Mouse (Mus musculus) liver, embryonic 15.5 days (tissue): ENCODE results near the gene Utf1. TPM values are rescaled to one million over a fixed set of nuclear protein-coding genes. Genes with fewer than 3 reads are reported as not detected.

ENCODE experiments used
- ATAC-seq: fragments of 200-750 bp; cut with Nextera tagmentation; 2 replicates; pipeline ENCODE4 v1.8.0; 2017; ENCODE audit warnings: moderate number of reproducible peaks, mild to moderate bottlenecking, moderate library complexity; ENCODE audit not compliant: insufficient read depth
- H3K27ac ChIP-seq: fragments of 300-500 bp; sonication (generic); replicated peaks from 2 replicates; pipeline ENCODE4 v1.5.1; 2015; ENCODE audit warnings: mild to moderate bottlenecking, inconsistent platforms
- H3K27me3 ChIP-seq: fragments of 300-500 bp; sonication (generic); 2 replicates; pipeline ENCODE4 v1.6.1; 2015; ENCODE audit warnings: mild to moderate bottlenecking, inconsistent platforms
- H3K36me3 ChIP-seq: fragments of 300-500 bp; sonication (generic); replicated peaks from 2 replicates; pipeline ENCODE4 v1.6.1; 2015; ENCODE audit warnings: moderate library complexity, mild to moderate bottlenecking, inconsistent platforms
- H3K4me1 ChIP-seq: fragments of 300-500 bp; sonication (generic); replicated peaks from 2 replicates; pipeline ENCODE4 v1.6.1; 2015; ENCODE audit warnings: inconsistent platforms
- H3K4me2 ChIP-seq: fragments of 300-500 bp; sonication (generic); 2 replicates; pipeline ENCODE4 v1.6.1; 2015; ENCODE audit warnings: moderate library complexity, mild to moderate bottlenecking, inconsistent platforms
- H3K4me3 ChIP-seq: fragments of 300-500 bp; sonication (generic); replicated peaks from 2 replicates; pipeline ENCODE4 v1.5.1; 2015; ENCODE audit warnings: mild to moderate bottlenecking, inconsistent platforms
- H3K9ac ChIP-seq: fragments of 300-500 bp; sonication (generic); 2 replicates; pipeline ENCODE4 v1.6.1; 2015; ENCODE audit warnings: moderate library complexity, mild to moderate bottlenecking, inconsistent platforms
- H3K9me3 ChIP-seq: fragments of 300-500 bp; sonication (generic); replicated peaks from 2 replicates; pipeline ENCODE4 v1.6.1; 2016; ENCODE audit warnings: inconsistent platforms
- whole genome bisulfite sequencing: fragments of 180-500 bp; shearing (Covaris S2); methylation state at CpG from one replicate; pipeline ENCODE4 v1.1.7; 2015; ENCODE audit warnings: mixed read lengths; ENCODE audit not compliant: insufficient replicate concordance; 5-methylcytosine and 5-hydroxymethylcytosine counted together
- polyA plus RNA-seq: library from polyadenylated mRNA; unstranded; fragments of >200 nt; fragmentation: Nextera tagmentation; extraction: Ambion mirVana; gene quantifications from 2 replicates; pipeline ENCODE4 v1.2.1, GENCODE M21; 2015

The Utf1 gene
- polyA plus RNA-seq, 1 experiment from 2014 or later, result not detected

DNA sequence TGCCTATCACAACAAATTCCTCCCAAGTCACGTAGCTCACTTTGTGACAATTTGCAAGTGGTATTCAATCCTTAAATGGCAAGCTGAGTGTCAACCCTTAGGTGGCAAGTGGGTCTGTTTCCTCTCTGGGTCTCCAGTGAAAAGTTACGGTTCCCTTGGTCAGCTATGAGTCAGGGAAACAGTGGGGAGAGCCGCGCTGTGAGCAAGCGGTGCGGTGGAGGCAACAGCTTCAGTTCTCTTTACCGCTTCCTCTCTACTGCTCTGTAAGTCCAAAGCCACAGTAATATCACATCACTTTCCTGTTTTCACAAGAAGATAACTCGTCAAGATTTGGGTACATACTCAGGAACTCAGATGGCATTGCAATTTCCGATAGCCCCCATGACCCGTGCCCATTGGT is 30.7 kb downstream of the Utf1 start:
- 25% methylated on average over 10 of the region's 10 CpGs for WGBS
- Histone ChIP-seq H3K9ac (no peak overlapping the region), H3K4me1 (peaks cover 13% of the 10 kb centered on the region), H3K27me3 (peaks cover 22% of the 10 kb centered on the region), H3K9me3 (no peaks in the 10 kb centered on the region), H3K36me3 (no peaks in the 10 kb centered on the region), H3K4me2 (no peak overlapping the region), H3K27ac (peak overlapping the region; percentile 49; the same call in 1 of the 2 replicates), H3K4me3 (no peak overlapping the region)
- no peak for ATAC-seq

DNA sequence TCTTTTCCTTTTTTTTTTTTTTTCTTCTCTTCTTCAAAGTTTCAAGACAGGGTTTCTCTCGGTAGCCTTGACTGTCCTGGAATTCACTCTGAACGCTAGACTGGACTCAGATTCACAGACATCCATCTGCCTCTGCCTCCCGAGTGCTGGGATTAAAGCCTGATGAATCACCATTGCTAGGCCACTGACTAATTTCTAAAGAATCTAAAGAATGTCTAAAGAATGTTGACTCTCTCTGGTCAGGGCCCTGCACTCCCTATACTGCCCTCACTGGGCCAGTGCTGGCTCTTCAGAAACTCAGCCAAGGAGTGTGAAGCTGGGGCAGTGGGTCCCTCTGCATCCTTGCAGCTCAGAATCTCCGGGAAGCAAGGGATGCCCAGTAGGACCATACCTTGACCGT is 31.9 kb downstream of the Utf1 start:
- Histone ChIP-seq H3K4me2 (no peak overlapping the region), H3K27ac (no peak overlapping the region), H3K9me3 (no peaks in the 10 kb centered on the region), H3K27me3 (peaks cover 22% of the 10 kb centered on the region), H3K9ac (no peak overlapping the region), H3K4me3 (no peak overlapping the region), H3K36me3 (no peaks in the 10 kb centered on the region), H3K4me1 (peaks cover 13% of the 10 kb centered on the region)
- WGBS, result 63% methylated on average over 5 of the region's 5 CpGs
- ATAC-seq, result no peak

DNA sequence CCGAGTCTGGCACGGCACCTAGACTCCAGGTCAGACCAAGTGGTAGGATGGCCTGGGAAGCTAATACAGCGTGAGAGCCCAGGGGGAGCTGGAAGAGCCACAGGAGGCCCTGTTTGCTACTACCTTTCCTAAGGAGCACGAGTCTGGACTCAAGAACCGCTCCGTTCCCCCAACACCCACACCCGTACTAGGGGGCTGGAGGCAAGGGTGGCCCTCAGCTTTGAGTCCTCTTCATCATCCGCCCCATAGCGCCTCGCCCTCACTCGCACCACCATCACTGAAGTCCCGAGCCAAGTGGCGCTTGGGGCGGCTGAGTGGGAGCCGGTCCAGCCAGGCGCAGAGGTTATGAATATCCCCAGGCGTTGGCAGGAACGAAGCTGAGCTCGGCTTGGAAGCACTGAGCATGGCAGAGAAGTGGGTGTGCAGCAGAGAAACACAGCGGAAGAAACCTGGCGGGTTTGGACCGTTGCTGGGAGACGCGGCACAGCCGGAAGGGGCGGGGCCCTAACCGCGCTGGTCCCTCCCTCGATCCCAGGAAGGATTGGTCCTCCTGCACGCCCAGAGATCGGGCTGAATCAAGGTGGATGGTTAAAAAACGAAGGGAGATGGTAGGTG is 34.8 kb downstream of the Utf1 start, which contains the start of gene 6430531B16Rik:
Gene 6430531B16Rik (minus strand): TSS at position 478 of the 615 bp plus-strand sequence.
- H3K4me2 ChIP-seq, result peak within 1 kb of the TSS; percentile 75
- H3K9me3 ChIP-seq, result no peaks in the 10 kb centered on the region
- no peak within 1 kb of the TSS for H3K9ac ChIP-seq
- H3K4me1 ChIP-seq, result peaks cover 13% of the 10 kb centered on the region
- WGBS, result 8% methylated on average over 32 of the region's 32 CpGs
- no peak within 1 kb of the TSS for H3K27ac ChIP-seq
- peak; percentile 65 for ATAC-seq
- H3K4me3 ChIP-seq, result peak within 1 kb of the TSS; percentile 56
- H3K36me3 ChIP-seq, result no peaks in the 10 kb centered on the region
- peaks cover 22% of the 10 kb centered on the region for H3K27me3 ChIP-seq

DNA sequence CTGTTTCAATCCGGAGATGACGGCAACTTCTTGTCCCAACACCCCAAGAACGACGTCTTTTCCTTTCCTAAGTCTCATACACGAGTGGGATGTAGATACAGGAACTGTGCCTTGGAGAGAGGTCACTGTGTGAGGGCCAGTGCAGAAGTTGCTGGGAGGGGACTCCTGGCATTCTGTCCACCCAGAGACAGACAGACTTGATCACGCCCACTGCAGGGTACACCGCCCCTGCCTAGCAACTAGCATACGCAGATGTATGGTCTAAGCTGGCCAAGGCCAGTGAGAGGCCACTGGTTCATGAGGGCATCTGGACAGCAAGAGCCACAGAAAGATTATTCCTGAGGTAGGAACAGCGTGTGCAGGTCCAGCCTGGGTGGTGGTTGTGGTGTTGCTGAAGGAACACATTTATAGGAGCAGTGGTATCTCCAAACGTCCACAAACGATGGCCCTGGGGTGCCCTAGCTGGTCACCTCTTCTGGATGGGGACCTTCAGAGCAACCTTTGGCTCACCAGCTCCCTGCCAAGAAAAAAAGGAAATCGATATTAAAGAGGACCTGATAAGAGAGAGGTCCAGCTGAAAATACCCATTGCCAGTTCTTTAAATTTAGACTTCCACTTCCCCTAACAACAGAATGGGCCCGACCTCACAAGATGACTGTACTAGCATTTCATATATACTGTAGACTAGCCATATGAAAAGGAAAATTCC is 35.6 kb downstream of the Utf1 start:
- ATAC-seq, result peak; percentile 43
- Histone ChIP-seq H3K4me3 (peak overlapping the region; percentile 56; the same call in 1 of the 2 replicates), H3K27me3 (peaks cover 18% of the 10 kb centered on the region)

DNA sequence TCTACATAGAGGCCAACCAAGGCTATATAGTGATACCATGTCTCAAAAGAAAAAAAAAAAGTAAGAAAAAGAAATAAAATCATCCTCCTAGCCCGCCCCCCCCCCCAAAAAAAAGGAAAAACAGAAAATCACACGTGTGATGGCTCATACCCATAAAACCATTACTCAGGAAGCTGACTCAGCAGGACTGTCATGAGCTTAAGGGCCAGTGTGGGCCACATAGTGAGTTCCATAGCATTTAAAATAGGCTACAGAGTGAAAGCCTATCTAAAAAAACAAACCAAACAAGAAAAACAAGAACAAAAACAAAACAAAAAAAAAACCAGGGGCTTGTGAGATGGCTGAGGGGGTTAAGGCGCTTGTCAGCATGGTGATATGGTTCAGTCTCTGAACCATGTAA is 37.2 kb downstream of the Utf1 start:
- 28% methylated on average over 3 of the region's 3 CpGs for WGBS
- no peak overlapping the region for H3K27ac ChIP-seq
- H3K36me3 ChIP-seq, result no peaks in the 10 kb centered on the region
- H3K27me3 ChIP-seq, result peaks cover 18% of the 10 kb centered on the region
- no peaks in the 10 kb centered on the region for H3K9me3 ChIP-seq
- no peak for ATAC-seq
- H3K4me1 ChIP-seq, result peaks cover 13% of the 10 kb centered on the region
- H3K4me3 ChIP-seq, result no peak overlapping the region
- H3K9ac ChIP-seq, result no peak overlapping the region
- H3K4me2 ChIP-seq, result no peak overlapping the region

More for the DNA sequence above, 35.6 kb downstream of the Utf1 start:
- WGBS, result 27% methylated on average over 13 of the region's 13 CpGs
- Histone ChIP-seq H3K9ac (no peak overlapping the region), H3K27ac (no peak overlapping the region), H3K4me1 (peaks cover 13% of the 10 kb centered on the region), H3K36me3 (no peaks in the 10 kb centered on the region), H3K9me3 (no peaks in the 10 kb centered on the region), H3K4me2 (peak overlapping the region; percentile 75)

DNA sequence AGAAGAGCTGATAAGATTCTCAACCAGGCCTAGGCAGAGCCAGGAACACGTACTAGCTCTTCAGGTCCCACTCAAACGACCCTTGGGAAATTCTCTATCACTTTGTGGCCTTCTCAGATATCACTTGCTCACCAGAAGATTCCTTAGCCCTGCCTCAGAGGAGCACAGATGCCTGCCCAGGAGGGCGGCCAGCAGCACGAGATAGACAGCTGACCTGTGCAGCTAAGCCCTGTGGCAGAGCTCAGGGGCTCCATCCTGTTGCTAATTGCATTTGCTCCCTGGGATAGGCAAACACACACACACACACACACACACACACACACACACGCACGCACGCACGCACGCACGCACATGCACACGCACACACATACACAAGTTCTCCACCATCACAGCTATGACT is 38.5 kb downstream of the Utf1 start:
- H3K4me1 ChIP-seq, result peaks cover 13% of the 10 kb centered on the region
- H3K9ac ChIP-seq, result no peak overlapping the region
- H3K36me3 ChIP-seq, result no peaks in the 10 kb centered on the region
- no peak for ATAC-seq
- H3K4me3 ChIP-seq, result no peak overlapping the region
- H3K27me3 ChIP-seq, result peaks cover 10% of the 10 kb centered on the region
- 77% methylated on average over 11 of the region's 11 CpGs for WGBS
- H3K9me3 ChIP-seq, result no peaks in the 10 kb centered on the region
- no peak overlapping the region for H3K27ac ChIP-seq
- no peak overlapping the region for H3K4me2 ChIP-seq

DNA sequence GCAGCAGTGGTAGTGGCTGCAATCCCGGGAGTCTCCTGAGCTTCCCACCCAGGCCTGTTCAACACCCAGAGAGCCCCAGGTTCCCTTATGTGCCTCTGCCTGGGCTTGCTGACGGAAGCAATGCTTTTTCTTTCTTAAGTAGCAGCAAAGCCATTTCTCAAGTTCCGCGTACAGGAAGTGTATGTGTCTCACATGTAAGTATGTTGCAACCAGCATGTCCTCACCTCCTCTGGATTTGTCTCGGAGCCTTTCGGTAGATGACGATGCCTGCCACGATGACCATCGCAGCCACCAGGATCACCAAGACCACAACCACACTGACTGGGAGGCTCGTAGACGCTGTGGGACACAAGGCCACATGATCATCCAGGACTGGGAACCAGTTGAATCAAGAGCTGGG is 40.9 kb downstream of the Utf1 start:
- H3K9me3 ChIP-seq, result no peaks in the 10 kb centered on the region
- H3K36me3 ChIP-seq, result no peaks in the 10 kb centered on the region
- no peaks in the 10 kb centered on the region for H3K4me1 ChIP-seq
- H3K27me3 ChIP-seq, result no peaks in the 10 kb centered on the region
- no peak overlapping the region for H3K4me2 ChIP-seq
- peak overlapping the region; percentile 41; the same call in 1 of the 2 replicates for H3K27ac ChIP-seq
- H3K4me3 ChIP-seq, result no peak overlapping the region
- H3K9ac ChIP-seq, result no peak overlapping the region
- WGBS, result 73% methylated on average over 11 of the region's 11 CpGs
- ATAC-seq, result no peak

DNA sequence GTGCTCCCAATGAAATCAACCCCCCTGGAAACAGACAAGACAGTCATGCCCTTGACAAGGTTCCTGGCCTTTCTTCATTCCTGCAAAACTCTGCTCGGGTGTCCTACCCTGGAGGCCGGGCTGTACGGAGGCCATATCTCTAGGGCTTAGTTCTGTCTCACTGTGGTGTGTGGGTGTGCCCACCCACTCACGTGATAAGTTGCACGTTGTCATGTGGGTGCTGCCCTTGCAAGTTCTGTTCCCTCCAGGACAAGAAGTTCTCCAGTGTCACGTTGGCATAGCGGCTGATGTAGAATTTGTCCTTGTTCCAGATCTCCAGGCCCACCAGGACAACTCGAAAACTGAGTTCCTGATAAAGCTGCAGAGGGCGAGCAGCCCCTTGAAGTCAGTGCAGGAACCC is 44.7 kb downstream of the Utf1 start:
- Histone ChIP-seq H3K36me3 (no peaks in the 10 kb centered on the region), H3K27me3 (no peaks in the 10 kb centered on the region), H3K9me3 (no peaks in the 10 kb centered on the region), H3K4me1 (0 out of 2 replicates have a peak, but pooled peaks cover 5% of the 10 kb centered on the region), H3K9ac (no peak overlapping the region), H3K4me2 (no peak overlapping the region), H3K27ac (no peak overlapping the region), H3K4me3 (no peak overlapping the region)
- WGBS, result 48% methylated on average over 9 of the region's 9 CpGs
- ATAC-seq, result no peak

DNA sequence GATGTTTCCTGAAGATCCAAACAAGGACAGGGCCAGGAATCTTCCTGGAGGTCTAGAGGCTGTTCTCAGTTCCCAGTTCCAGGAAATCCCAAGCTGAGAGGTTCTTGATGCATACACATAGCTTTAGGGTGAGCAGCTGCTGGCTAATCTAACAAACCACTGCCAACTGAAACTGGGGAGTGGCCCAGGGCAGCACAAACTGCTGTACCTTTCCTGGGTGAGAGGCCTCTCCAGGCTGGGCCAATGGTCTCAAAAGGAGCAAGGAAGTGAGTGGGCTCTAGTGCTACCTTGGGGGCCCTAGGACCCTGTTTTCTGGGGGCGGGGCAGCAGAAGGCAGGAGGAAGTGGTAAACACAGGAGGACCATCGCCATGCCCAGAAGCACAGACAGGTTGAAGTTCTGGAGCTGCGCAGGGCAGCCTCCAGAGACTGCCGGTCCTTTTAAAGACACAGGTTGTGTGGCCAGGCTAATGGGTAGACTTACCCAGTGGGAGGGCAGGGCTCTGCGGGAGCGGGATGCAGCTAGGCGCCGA is 47.3 kb downstream of the Utf1 start:
- ATAC-seq, result no peak

DNA sequence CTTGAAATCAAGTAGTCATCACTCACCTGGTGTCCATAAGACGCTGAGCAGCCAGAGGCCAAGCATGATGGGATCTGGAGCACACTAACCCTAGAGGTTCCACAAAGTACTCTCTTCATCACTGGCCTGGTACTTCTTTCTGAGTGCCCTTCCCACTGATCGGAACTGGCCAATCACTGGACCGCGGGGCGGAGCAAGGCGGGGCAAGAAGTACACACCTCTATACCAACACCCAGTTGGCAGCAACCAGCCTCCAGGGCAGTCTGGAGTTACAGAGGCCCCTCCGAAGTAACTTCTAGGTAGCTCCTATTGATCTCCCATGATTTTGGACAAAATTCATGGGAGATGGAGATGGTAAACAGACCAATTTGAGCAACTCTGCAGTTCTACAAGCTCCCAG is 48.8 kb downstream of the Utf1 start, which contains the start of gene Adam8:
Gene Adam8 (minus strand): TSS at position 157 of the 400 bp plus-strand sequence.
- Histone ChIP-seq H3K4me3 (no peak within 1 kb of the TSS), H3K36me3 (peaks cover 25% of the 10 kb centered on the region), H3K9ac (no peak within 1 kb of the TSS), H3K27ac (no peak within 1 kb of the TSS), H3K9me3 (no peaks in the 10 kb centered on the region), H3K4me1 (0 out of 2 replicates have a peak, but pooled peaks cover 5% of the 10 kb centered on the region), H3K4me2 (no peak within 1 kb of the TSS), H3K27me3 (no peaks in the 10 kb centered on the region)
- 20% methylated on average over 7 of the region's 7 CpGs for WGBS
- ATAC-seq, result peak; percentile 70

More for the DNA sequence above, 47.3 kb downstream of the Utf1 start:
- peaks cover 10% of the 10 kb centered on the region for H3K36me3 ChIP-seq
- H3K27me3 ChIP-seq, result no peaks in the 10 kb centered on the region
- H3K4me1 ChIP-seq, result 0 out of 2 replicates have a peak, but pooled peaks cover 5% of the 10 kb centered on the region
- WGBS, result 52% methylated on average over 8 of the region's 8 CpGs
- H3K9me3 ChIP-seq, result no peaks in the 10 kb centered on the region
- H3K27ac ChIP-seq, result no peak overlapping the region
- no peak overlapping the region for H3K9ac ChIP-seq
- H3K4me3 ChIP-seq, result no peak overlapping the region
- H3K4me2 ChIP-seq, result no peak overlapping the region

DNA sequence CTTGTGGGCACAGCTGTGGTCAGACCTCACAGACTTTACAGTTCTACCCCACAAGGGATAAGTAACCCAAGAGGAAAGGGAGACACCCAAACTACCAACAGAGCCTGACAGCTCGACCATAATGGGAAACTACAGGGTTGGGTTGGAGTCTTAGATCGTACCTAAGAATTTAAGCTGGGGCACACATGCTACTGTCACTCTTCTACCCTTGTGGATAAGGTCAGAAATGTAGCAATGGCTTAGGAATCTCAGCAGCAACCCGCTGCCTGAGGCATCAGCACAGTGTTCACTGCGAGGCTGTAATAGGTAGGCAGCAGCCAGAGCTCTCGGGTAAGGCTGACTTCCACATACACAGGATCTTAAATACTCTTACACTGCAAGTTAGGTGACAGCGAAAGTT is 49.9 kb downstream of the Utf1 start:
- Histone ChIP-seq H3K36me3 (peaks cover 36% of the 10 kb centered on the region), H3K27ac (no peak overlapping the region), H3K4me3 (no peak overlapping the region), H3K4me1 (0 out of 2 replicates have a peak, but pooled peaks cover 5% of the 10 kb centered on the region), H3K9me3 (no peaks in the 10 kb centered on the region), H3K9ac (no peak overlapping the region), H3K4me2 (no peak overlapping the region), H3K27me3 (no peaks in the 10 kb centered on the region)
- ATAC-seq, result no peak
- 74% methylated on average over 6 of the region's 6 CpGs for WGBS
